Mouse (Mus musculus) thymus, postnatal 10 days (tissue): ENCODE results near the gene Lsmem1.

Source experiments
- DNase-seq, 2 experiments: peaks; one replicate each; pipeline ENCODE4 v3.0.0; 2021; ENCODE audit warnings: low spot score in 2 of 2

The Lsmem1 gene

GRCm38 (mm10) chr12:40199302-40199701 lies at the start of gene Lsmem1:
Lsmem1 (minus strand) TSS chr12:40199490.
- peak; percentile 62 to 65 for DNase-seq

- no peak for DNase-seq
Measured at GRCm38 (mm10) chr12:40248454-40249180, 49.3 kb upstream of the Lsmem1 start, which contains the start of gene Ifrd1. Ifrd1 (minus strand) TSS chr12:40248504.

DNA sequence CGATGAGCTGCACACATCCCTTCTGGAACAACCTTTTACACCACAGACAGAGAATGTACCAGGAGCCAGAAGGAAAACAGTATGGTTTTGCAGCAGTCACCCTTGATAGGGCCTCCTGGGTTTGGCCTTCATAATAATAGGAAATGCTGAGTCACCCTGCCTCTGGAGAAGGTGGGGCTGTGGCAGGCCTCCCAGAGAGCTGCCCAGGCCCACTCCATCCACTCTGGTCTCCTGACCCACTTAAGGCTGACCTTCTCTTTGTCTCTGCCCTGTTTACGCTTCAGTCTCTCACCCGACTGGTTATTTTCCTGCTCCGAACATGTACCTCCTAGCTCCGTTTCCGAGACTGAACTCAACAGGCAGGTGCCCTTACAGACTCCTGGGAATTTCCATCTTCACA lies 48.7 kb upstream of the Lsmem1 start:
- DNase-seq, result no peak

GRCm38 (mm10) chr12:40247384-40247783 lies 48.1 kb upstream of the Lsmem1 start:
- DNase-seq, result no peak

DNA sequence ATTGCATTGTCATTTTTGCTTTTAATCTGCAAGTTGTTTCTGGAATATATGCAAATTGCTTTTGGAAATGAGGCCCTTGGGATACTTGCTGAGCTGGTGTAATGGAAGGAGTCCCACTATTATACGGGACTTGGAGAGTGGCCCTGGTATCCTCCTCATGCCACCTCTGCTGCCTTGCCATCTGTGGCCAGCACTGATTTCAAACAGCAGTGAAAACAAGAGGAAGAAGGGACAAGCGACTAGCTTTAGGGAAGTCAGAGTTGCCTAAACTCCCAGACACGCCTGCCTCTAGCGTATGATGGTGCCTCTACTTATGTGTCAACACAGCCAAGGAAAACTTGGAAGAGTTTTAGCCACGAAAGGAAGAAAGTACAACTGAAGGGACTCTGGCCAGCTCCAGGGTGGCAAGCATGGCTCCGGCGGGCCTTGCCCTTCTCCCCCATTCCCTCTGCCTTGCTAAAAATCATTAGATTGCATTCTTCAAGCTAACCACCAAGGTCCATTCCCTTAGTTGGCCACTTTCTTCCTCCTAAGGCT lies 46.2 kb upstream of the Lsmem1 start:
- no peak for DNase-seq

GRCm38 (mm10) chr12:40244926-40245325 lies 45.6 kb upstream of the Lsmem1 start:
- DNase-seq, result no peak

DNA sequence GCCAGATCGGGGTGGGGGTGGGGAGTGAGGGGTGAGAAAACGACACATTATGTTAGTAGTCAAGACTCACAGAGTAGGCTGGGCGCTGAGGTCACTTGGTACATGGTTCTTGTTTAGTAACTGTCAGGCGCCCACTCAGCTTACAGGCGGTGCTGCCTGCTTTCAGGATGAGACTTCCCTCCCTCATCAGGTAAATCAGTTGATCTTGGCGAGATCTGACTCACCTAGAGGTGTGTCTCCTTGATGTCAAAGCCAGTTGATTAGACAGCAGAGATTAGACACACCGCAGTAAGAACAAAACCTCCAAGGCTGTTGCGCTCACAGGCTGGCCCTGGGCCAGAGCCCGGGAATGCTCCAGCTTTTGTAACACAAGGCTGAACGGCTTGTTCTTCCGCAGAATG lies 44.5 kb upstream of the Lsmem1 start:
- no peak for DNase-seq

DNA sequence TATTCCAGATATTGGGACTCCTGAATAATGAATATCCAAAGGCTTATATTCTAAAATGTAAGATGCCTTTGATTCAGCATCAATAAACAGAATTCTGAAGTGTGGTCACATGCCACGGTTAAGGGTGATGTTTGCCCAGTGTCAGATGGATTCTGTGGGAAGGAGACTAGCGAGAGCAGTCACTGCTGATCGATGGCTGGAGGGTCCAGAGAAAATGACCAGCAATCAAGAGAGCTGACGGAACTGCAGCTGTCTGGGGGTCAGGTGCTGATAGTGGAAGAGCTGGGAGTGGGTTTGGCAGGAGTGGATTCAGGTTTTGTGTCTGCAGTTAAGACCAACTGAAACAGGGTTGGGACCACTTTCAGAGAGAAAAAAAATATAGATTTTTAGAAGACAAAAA lies 44.0 kb upstream of the Lsmem1 start:
- no peak for DNase-seq

GRCm38 (mm10) chr12:40239161-40239560 lies 39.9 kb upstream of the Lsmem1 start:
- no peak for DNase-seq

DNA sequence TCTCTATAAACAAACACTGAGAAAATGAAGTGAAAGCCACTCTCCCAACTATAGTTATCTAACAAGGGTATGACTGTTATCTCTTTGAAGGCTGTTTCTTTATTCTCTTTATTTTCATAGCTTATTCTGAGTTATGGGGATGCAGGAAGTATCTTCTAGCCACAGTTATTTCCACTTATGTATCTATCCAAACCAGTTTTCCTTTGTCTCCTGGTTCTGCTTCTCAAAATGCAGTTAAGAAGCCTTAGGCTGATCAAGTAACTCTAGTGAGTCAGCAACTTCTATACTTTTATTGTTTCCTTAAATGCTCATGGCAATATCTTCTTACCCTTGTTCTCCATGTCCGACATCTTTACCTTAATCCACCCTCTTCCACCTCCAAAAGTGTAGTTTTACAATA lies 32.9 kb upstream of the Lsmem1 start:
- no peak for DNase-seq

DNA sequence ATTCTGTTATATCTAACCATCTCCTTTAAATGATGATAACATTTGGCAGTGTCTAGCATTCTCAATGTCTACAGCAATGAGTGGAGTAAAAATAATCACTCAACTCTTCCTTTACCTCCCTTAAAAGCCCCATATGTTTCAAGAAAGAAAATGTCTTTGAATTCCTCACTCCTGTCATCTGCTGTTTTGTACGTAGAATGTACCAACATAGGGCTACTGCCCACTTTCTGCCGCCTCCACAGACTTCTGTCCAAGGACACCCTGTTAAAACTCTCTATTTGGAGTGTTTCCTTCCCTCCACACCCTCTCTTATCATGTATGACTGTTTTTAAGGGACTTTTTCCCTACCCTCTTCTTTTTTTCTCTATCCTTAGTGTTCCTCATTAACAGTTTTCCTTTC lies 32.3 kb upstream of the Lsmem1 start:
- DNase-seq, result no peak

- no peak for DNase-seq
Measured at GRCm38 (mm10) chr12:40224171-40224880, 25.0 kb upstream of the Lsmem1 start.

- DNase-seq, result peak in 1 of 2 experiments; percentile 14
Measured at GRCm38 (mm10) chr12:40223676-40224075, 24.4 kb upstream of the Lsmem1 start.

DNA sequence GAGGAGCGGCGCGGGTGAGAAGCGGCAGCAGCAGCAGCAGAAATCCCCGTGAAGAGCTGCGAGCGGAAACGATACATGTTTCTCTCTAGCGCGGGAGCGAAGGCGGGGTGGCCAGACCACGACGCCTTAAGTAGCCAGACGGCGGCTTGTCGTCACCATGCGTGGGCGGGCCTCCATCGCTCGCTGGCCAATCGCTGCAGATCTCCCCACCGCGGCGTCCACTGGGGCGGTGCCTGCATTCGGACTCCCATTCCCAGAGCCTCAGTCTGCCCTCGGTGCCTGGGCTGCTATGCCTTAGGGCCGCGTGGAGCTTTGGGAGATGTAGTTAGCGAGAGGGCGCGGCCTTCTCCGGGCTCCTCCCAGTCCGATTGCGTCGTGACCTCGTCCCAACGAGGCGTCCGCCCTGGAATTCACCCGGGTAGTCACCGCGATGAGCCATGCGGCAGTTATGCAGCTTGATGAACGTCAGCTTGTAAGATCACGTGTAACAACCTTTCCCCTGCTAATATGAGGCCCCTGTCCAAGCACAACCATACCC lies 23.9 kb upstream of the Lsmem1 start:
- DNase-seq, result peak; percentile 97 to 98

DNA sequence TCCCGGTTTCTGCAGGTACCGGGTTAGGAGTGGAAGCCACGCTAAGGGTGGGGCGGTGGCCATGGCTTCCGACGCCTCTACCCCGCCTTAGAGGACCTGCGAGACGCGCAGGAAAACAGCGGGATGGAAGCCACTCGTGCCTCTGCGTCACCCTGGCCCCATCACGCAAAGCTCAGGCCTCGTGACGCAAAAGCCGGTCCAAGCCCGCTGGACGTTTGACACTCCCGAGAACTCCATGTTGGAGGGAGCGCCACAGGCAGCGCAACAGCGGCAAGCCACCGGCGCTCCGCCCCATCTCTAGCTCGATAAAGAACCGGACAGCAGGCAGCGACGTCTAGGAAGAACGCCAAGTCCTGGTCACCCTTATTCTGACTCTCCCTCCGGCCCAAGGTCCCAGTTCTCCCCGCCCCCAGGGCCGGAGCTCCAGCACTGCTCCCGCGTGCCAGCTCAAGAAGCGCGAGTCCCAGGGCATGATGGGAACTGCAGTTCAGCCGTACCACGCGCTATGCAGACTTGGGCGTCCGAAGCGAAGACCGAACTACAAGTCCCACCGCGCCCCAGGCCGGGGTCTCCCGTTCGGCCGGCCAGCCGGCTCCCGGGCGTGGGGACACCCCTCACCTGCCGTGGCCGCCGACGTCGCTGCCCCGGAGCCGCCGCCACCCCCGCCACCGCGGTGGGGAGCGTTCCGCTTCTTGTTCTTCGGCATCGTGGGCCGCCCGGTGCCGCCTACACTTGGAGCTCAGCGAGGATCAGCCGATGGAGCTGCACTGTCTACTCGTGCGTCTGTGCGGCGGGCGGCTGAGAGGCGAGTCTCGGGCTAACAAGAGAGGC lies 23.2 kb upstream of the Lsmem1 start:
- DNase-seq, result peak; percentile 84 to 86

GRCm38 (mm10) chr12:40221611-40222010 lies 22.3 kb upstream of the Lsmem1 start:
- no peak for DNase-seq

GRCm38 (mm10) chr12:40220896-40221295 lies 21.6 kb upstream of the Lsmem1 start:
- DNase-seq, result no peak

DNA sequence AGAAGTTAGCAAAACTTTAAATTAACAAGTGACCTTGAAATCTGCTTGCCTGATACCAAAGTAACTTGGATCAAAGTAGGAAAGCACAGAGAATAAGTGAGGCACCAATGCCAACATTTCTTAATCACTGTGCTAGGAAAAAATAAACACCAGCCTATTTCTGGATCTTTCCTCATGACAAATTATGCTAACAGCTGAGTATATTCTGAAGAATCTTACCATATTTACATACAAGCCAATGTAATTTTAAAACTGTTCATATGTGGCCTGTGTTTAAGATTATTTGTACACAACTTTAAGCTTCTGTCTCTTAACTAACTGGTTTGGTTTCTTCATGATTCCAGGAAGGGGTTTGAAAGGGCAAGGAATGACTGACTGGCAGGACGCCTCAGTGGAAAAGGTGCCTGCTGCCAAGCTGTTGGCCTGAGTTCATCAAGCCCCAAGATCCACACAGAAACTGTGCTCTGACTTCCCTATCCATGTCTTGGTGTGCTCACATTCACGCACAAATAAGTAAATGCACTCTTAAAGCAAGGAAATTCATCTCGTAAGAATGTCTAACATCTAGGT lies 20.8 kb upstream of the Lsmem1 start:
- DNase-seq, result no peak

DNA sequence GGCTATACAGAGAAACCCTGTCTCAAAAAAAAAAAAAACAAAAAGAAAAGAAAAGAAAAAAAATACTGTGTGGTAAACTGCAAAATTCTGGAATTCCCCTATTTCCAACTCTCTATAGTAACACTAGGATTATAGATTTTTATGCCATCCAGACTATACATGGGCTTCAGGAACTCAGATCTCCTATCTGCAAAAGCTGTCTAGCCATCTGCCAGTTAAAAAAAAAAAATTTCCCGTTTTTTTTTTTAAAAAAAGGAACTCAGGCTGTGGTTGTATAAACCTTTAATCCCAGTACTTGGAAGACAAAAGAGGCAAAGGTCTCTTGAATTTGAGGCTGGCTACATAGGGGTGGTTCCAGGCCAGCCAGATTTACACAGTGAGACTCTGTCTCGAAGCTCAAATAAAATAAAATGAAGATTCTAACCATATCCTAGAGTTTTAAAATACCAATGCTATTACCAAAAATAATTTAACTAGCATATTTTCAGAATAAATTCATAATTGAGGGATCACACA lies 19.2 kb upstream of the Lsmem1 start:
- DNase-seq, result no peak

- no peak for DNase-seq
Measured at GRCm38 (mm10) chr12:40217776-40218175, 18.5 kb upstream of the Lsmem1 start.
